Mouse (Mus musculus) gastrocnemius, postnatal 25 days (tissue): Measurements from ENCODE around the gene Olfr1535. TPM values are rescaled to one million over a fixed set of nuclear protein-coding genes. Genes with fewer than 3 reads are reported as not detected.

Source experiments
- DNase-seq: peaks from one replicate; pipeline ENCODE4 v3.0.0; 2022
- long read RNA-seq, 2 experiments: library from polyadenylated mRNA; stranded (forward); transcript quantifications; one replicate each; pipeline ENCODE4 v2.0.0; 2021
- total RNA-seq, 2 experiments: library from RNA; stranded (reverse); gene quantifications; 1 replicate in 1 of 2; 2 replicates in 1 of 2; pipeline ENCODE4 v1.2.3; 2021

The Olfr1535 gene
- total RNA-seq = not detected
- long read RNA-seq, experiment 1 = 0 reads
- long read RNA-seq, experiment 2 = 0 reads

DNA sequence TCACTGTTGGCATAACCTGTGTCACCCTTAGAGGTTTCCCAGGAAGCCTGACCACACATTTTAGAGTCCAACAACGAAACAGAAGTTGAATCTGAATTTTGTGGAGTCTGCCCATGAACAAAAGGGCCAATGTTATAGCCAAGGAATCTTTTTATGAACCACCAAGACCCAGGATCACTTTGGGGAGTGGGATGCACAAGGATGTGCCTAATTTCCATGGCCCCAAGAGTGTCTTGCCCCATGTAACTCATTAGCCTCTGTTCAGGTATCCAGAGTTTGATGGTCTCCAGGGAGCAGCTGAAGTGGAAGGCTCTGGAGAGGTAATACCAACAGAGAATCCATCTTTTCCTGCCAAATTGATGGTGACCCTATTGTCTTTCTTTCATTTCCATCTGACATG is at the start of gene Olfr1535:
Gene Olfr1535 (minus strand): TSS at position 101 of the 400 bp plus-strand sequence.
- no peak for DNase-seq

- no peak for DNase-seq
Measured at GRCm38 (mm10) chr13:21591618-21592017, 31.9 kb upstream of the Olfr1535 start.

DNA sequence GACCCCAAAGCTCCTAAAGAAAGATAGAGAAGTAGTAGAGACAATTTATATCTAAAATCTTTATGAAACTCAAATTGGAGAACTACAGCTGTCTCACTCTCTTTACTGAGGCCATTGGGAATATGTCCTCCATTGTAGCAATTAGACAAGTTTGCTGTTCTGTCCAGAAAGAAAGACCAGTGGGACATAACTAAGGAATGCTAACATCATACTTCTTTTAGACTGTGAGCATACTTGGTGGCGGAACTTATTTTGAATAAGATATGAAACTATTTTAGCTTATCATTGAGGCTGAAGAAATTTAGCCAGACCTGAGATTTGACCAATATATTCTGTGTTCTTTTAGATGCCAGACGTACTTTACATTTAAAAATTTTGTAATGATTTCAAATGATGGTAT is 22.0 kb upstream of the Olfr1535 start, which contains the start of gene Olfr1364:
Gene Olfr1364 (minus strand): TSS at position 101 of the 400 bp plus-strand sequence.
- no peak for DNase-seq

GRCm38 (mm10) chr13:21550416-21551110 is 9.1 kb downstream of the Olfr1535 start:
- DNase-seq = no peak

DNA sequence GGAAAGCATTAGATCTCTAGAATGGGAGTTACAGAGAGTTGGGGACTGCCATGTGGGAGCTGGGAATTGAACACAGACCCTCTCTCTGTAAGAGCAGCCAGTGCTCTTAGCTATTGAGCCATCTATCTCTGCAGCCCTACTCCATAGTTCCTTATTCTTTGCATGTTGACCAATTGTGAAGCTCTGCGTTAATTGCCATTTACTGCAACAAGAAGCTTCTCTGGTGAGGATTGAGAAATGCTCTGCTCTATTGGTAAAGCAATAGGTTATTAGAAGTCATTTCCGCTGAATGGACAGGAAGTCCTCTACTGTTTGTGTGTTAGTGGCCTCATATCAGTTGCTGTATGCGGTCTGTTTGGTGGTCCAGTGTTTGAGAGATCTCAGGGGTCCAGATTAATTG is 10.2 kb downstream of the Olfr1535 start:
- DNase-seq = no peak

GRCm38 (mm10) chr13:21542708-21543107 is 17.0 kb downstream of the Olfr1535 start, which contains the start of gene Olfr1366:
TSS of gene Olfr1366 (minus strand) at chr13:21542808.
- no peak for DNase-seq

GRCm38 (mm10) chr13:21530781-21531201 is 28.9 kb downstream of the Olfr1535 start, which contains the start of gene Zkscan8:
TSS of gene Zkscan8 (minus strand) at chr13:21531120.
- peak; percentile 85 for DNase-seq

DNA sequence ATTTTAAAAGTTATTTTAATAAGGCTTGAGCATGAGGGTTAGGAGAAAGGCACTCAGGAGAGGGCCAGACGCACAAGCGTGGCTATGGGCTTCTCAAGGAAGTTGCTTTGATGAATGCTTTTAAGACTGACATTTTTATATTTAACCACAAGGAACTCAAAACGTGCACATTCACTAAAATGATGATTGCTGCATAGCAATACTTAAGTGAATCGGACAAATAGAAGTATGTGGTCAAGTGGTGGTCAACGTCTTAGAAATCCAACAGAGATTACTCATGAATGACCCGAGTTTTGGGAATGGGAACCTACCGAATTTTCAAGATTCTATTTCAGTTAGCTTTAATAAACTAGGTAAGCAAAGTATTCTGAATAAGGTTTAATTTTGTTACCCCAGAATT is 29.6 kb downstream of the Olfr1535 start:
- DNase-seq = no peak

- DNase-seq = peak; percentile 88
Measured at GRCm38 (mm10) chr13:21506221-21506649, 53.5 kb downstream of the Olfr1535 start.

Other genes with a start within 250 kb of the Olfr1535 start
- gene Gpx6, start 247.8 kb downstream of the Olfr1535 start, total RNA-seq = not detected
- gene Olfr1367, start 213.0 kb downstream of the Olfr1535 start, total RNA-seq = not detected
- gene Zscan12, start 197.1 kb downstream of the Olfr1535 start, total RNA-seq = 1 to 10 TPM; 4.5 to 5.0 TPM
- 10 to 100 TPM; 15.9 to 16.8 TPM for gene Zkscan3, start 157.1 kb downstream of the Olfr1535 start, total RNA-seq
- gene Pgbd1, start 118.8 kb downstream of the Olfr1535 start, total RNA-seq = under 1 TPM; 0.15 to 0.27 TPM
- gene Zscan26, start 106.2 kb downstream of the Olfr1535 start, total RNA-seq = 10 to 100 TPM; 10.2 to 10.3 TPM
- gene Nkapl, start 91.4 kb downstream of the Olfr1535 start, total RNA-seq = under 1 TPM in 1 of 2 experiments, not detected in 1; 0.18 TPM
- gene Zkscan4, start 81.0 kb downstream of the Olfr1535 start, total RNA-seq = under 1 TPM; 0.41 to 0.59 TPM
- gene Gm10065, start 80.5 kb downstream of the Olfr1535 start, total RNA-seq = not detected
- gene AK157302, start 64.7 kb downstream of the Olfr1535 start, total RNA-seq = 10 to 100 TPM; 20.2 to 21.5 TPM
- gene Gm11273, start 58.5 kb downstream of the Olfr1535 start, total RNA-seq = 100 to 1,000 TPM; 119 to 147 TPM
- gene Zkscan8, start 28.8 kb downstream of the Olfr1535 start, total RNA-seq = 1 to 10 TPM; 3.8 to 5.4 TPM
- not detected for gene Olfr1366, start 17.1 kb downstream of the Olfr1535 start, total RNA-seq
- gene Olfr1364, start 21.9 kb upstream of the Olfr1535 start, total RNA-seq = not detected
- gene Olfr1362, start 54.1 kb upstream of the Olfr1535 start, total RNA-seq = not detected
- gene Olfr11, start 82.6 kb upstream of the Olfr1535 start, total RNA-seq = not detected
- gene Olfr1361, start 103.5 kb upstream of the Olfr1535 start, total RNA-seq = not detected
- not detected for gene Olfr1360, start 117.5 kb upstream of the Olfr1535 start, total RNA-seq
- gene Olfr1359, start 138.2 kb upstream of the Olfr1535 start, total RNA-seq = not detected
- 10 to 100 TPM; 15.1 to 26.3 TPM for gene Hist1h2bl, start 156.2 kb upstream of the Olfr1535 start, total RNA-seq
- gene Hist1h2ai, start 156.5 kb upstream of the Olfr1535 start, total RNA-seq = 10 to 100 TPM in 1 of 2 experiments, 1 to 10 TPM in 1; 4.4 to 21.0 TPM
- gene Hist1h3h, start 157.8 kb upstream of the Olfr1535 start, total RNA-seq = 10 to 100 TPM; 10.1 to 40.0 TPM
- 1 to 10 TPM; 1.1 to 5.1 TPM for gene Hist1h2bm, start 162.2 kb upstream of the Olfr1535 start, total RNA-seq
- 1 to 10 TPM; 1.2 to 4.0 TPM for gene Hist1h4j, start 175.2 kb upstream of the Olfr1535 start, total RNA-seq
- gene Hist1h4k, start 190.6 kb upstream of the Olfr1535 start, total RNA-seq = 10 to 100 TPM; 31.9 to 37.5 TPM
- 1 to 10 TPM; 2.7 to 6.4 TPM for gene Hist1h2ak, start 193.9 kb upstream of the Olfr1535 start, total RNA-seq
- 1 to 10 TPM; 5.1 to 9.0 TPM for gene Hist1h2bn, start 194.2 kb upstream of the Olfr1535 start, total RNA-seq
- 1 to 10 TPM; 3.9 to 9.2 TPM for gene Hist1h1b, start 220.7 kb upstream of the Olfr1535 start, total RNA-seq
- gene Hist1h3i, start 223.5 kb upstream of the Olfr1535 start, total RNA-seq = 10 to 100 TPM; 20.0 to 23.8 TPM
- gene Hist1h2an, start 227.3 kb upstream of the Olfr1535 start, total RNA-seq = 1 to 10 TPM; 1.0 to 2.4 TPM
- 1 to 10 TPM; 5.3 to 6.0 TPM for gene Hist1h2bp, start 227.6 kb upstream of the Olfr1535 start, total RNA-seq